Mouse (Mus musculus) E14TG2a.4 (cell line): Measurements from ENCODE around the gene Slc25a23.
"Not testable (repeated sequence)": the region's sequence is repeated elsewhere in the genome, so short reads cannot be mapped to it uniquely, and the experiment has no call there.

ENCODE experiments used
- H3K27me3 ChIP-seq: 2 replicates; pipeline ENCODE4 v1.6.1; 2014; ENCODE audit warnings: low read length, control low read depth; ENCODE audit not compliant: insufficient read depth
- H3K36me3 ChIP-seq: 2 replicates; pipeline ENCODE4 v1.6.1; 2014; ENCODE audit warnings: low read length, control low read depth; ENCODE audit not compliant: insufficient read depth
- H3K4me1 ChIP-seq: replicated peaks from 2 replicates; pipeline ENCODE4 v1.6.1; 2014; ENCODE audit warnings: low read depth, low read length, control low read depth
- H3K4me3 ChIP-seq: replicated peaks from 2 replicates; pipeline ENCODE4 v1.5.1; 2014; ENCODE audit warnings: mild to moderate bottlenecking, low read length
- H3K9me3 ChIP-seq: 2 replicates; pipeline ENCODE4 v1.6.1; 2014; ENCODE audit warnings: low read length, control low read depth
- CTCF ChIP-seq: conservative IDR thresholded peaks from 2 replicates; pipeline ENCODE4 v1.5.1; 2014; ENCODE audit warnings: low read length
- NANOG ChIP-seq: IDR thresholded peaks from 2 replicates; pipeline ENCODE4 v1.6.1; 2014; ENCODE audit warnings: borderline replicate concordance, low read length, mixed read lengths
- POU5F1 ChIP-seq: IDR thresholded peaks from 2 replicates; pipeline ENCODE4 v1.6.1; 2014; ENCODE audit warnings: low read length, borderline replicate concordance

Gene Slc25a23

GRCm38 (mm10) chr17:57062548-57062947 is 2.9 kb upstream of the Slc25a23 start:
- peaks cover 13% of the 10 kb centered on the region; the same call in 1 of the 2 replicates for H3K36me3 ChIP-seq
- no peaks in the 10 kb centered on the region for H3K9me3 ChIP-seq
- H3K27me3 ChIP-seq: peaks cover 58% of the 10 kb centered on the region
- H3K4me3 ChIP-seq: peak overlapping the region; percentile 81
- peaks cover 74% of the 10 kb centered on the region for H3K4me1 ChIP-seq
- TF ChIP-seq NANOG: no peak
- no peak for TF ChIP-seq CTCF
- no peak for TF ChIP-seq POU5F1

- no peaks in the 10 kb centered on the region for H3K9me3 ChIP-seq
- H3K36me3 ChIP-seq: peaks cover 13% of the 10 kb centered on the region; the same call in 1 of the 2 replicates
- TF ChIP-seq POU5F1: no peak
- TF ChIP-seq NANOG: no peak
- TF ChIP-seq CTCF: no peak
- H3K4me3 ChIP-seq: peak overlapping the region; percentile 81
- H3K27me3 ChIP-seq: peaks cover 55% of the 10 kb centered on the region
- H3K4me1 ChIP-seq: peaks cover 69% of the 10 kb centered on the region
Measured at GRCm38 (mm10) chr17:57062011-57062521, 2.4 kb upstream of the Slc25a23 start.

GRCm38 (mm10) chr17:57061069-57061468 is 1.4 kb upstream of the Slc25a23 start:
- H3K4me1 ChIP-seq: peaks cover 59% of the 10 kb centered on the region
- peaks cover 51% of the 10 kb centered on the region for H3K27me3 ChIP-seq
- peak overlapping the region; percentile 94 for H3K4me3 ChIP-seq
- H3K9me3 ChIP-seq: no peaks in the 10 kb centered on the region
- H3K36me3 ChIP-seq: peaks cover 15% of the 10 kb centered on the region; the same call in 1 of the 2 replicates
- TF ChIP-seq CTCF (no peak), NANOG (no peak), POU5F1 (no peak)

- peaks cover 11% of the 10 kb centered on the region; the same call in 1 of the 2 replicates for H3K36me3 ChIP-seq
- peak overlapping the region; percentile 94 for H3K4me3 ChIP-seq
- TF ChIP-seq CTCF (peak; percentile 53), NANOG (no peak)
- peaks cover 54% of the 10 kb centered on the region for H3K4me1 ChIP-seq
- H3K9me3 ChIP-seq: no peaks in the 10 kb centered on the region
- peaks cover 48% of the 10 kb centered on the region for H3K27me3 ChIP-seq
Measured at GRCm38 (mm10) chr17:57060231-57060801, 653 bp upstream of the Slc25a23 start.

GRCm38 (mm10) chr17:57058891-57059485 is 675 bp downstream of the Slc25a23 start, which contains the start of gene Crb3:
Crb3 (plus strand) TSS chr17:57059105.
- Histone ChIP-seq H3K9me3 (no peaks in the 10 kb centered on the region), H3K36me3 (peaks cover 6% of the 10 kb centered on the region), H3K4me1 (peaks cover 42% of the 10 kb centered on the region), H3K4me3 (peak within 1 kb of the TSS; percentile 94), H3K27me3 (peaks cover 38% of the 10 kb centered on the region)
- TF ChIP-seq NANOG (no peak), CTCF (no peak), POU5F1 (no peak)

GRCm38 (mm10) chr17:57056246-57056645 is 3.4 kb downstream of the Slc25a23 start:
- Histone ChIP-seq H3K36me3 (peaks cover 17% of the 10 kb centered on the region), H3K9me3 (no peaks in the 10 kb centered on the region)

GRCm38 (mm10) chr17:57051679-57052078 is 8.0 kb downstream of the Slc25a23 start:
- not testable (repeated sequence) for H3K4me3 ChIP-seq, H3K27me3 ChIP-seq, H3K9me3 ChIP-seq
- H3K36me3 ChIP-seq: peaks cover 23% of the 10 kb centered on the region
- TF ChIP-seq CTCF: peak; percentile 33; the same call in 1 of the 2 replicates
- H3K4me1 ChIP-seq: peaks cover 10% of the 10 kb centered on the region

More at GRCm38 (mm10) chr17:57056246-57056645, 3.4 kb downstream of the Slc25a23 start:
- H3K4me1 ChIP-seq: peaks cover 20% of the 10 kb centered on the region
- TF ChIP-seq CTCF (no peak), POU5F1 (no peak), NANOG (no peak)
- H3K4me3 ChIP-seq: no peak overlapping the region
- peaks cover 16% of the 10 kb centered on the region for H3K27me3 ChIP-seq

GRCm38 (mm10) chr17:57048816-57049215 is 10.8 kb downstream of the Slc25a23 start:
- no peak for TF ChIP-seq NANOG
- TF ChIP-seq CTCF: no peak
- TF ChIP-seq POU5F1: no peak
- Histone ChIP-seq H3K9me3 (no peaks in the 10 kb centered on the region), H3K36me3 (peaks cover 17% of the 10 kb centered on the region), H3K4me1 (peaks cover 15% of the 10 kb centered on the region), H3K4me3 (no peak overlapping the region), H3K27me3 (peaks cover 12% of the 10 kb centered on the region)

GRCm38 (mm10) chr17:57047406-57047805 is 12.3 kb downstream of the Slc25a23 start:
- Histone ChIP-seq H3K4me3 (peak overlapping the region; percentile 30; the same call in 1 of the 2 replicates), H3K36me3 (peaks cover 9% of the 10 kb centered on the region), H3K9me3 (no peaks in the 10 kb centered on the region), H3K4me1 (peaks cover 15% of the 10 kb centered on the region), H3K27me3 (peaks cover 14% of the 10 kb centered on the region)
- no peak for TF ChIP-seq CTCF
- no peak for TF ChIP-seq POU5F1
- TF ChIP-seq NANOG: no peak
